Mouse (Mus musculus) monocyte, adult 2 months (primary cell): ENCODE results near the gene Cbfa2t2.

ENCODE experiments used
- DNase-seq, 2 experiments: peaks; one replicate each; pipeline ENCODE4 v3.0.0; 2022; ENCODE audit warnings: low spot score in 2 of 2, low read depth in 1 of 2

The Cbfa2t2 gene

GRCm38 (mm10) chr2:154425522-154425921 lies 10.8 kb upstream of the Cbfa2t2 start:
- no peak for DNase-seq

DNA sequence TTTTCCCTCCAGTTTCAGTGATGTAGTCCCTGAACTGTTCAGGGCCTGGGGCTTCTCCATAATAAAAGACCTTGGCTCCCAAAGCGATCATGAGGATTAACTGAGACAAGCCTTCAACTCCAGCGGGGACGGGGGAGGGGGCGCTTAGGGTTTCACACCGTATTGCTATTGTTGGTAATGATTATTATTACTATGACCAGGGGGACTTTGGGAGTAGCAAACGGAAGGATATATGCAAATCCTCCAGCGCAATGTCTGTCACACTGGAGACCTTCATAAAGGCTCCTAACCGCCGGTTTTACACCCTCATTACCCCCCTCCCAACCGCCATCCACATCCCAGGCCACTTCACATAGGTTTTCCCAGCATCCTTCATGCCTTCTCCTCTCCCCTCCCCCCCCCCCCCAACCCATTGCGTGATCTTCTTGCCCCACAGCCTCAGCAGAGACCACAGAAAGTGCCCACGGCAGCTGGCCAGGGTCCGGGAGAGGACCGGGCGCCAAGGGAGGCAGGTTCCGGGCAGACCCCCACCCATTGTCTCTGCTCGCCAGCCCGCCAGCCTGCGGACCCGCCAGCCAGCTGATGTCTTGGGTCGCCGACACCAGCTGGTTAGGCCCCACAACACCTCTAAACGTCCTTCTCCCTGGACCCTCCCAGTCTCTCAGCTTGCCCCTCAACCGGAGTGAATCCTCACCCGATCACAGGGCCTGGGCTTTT lies 9.9 kb upstream of the Cbfa2t2 start:
- no peak for DNase-seq

DNA sequence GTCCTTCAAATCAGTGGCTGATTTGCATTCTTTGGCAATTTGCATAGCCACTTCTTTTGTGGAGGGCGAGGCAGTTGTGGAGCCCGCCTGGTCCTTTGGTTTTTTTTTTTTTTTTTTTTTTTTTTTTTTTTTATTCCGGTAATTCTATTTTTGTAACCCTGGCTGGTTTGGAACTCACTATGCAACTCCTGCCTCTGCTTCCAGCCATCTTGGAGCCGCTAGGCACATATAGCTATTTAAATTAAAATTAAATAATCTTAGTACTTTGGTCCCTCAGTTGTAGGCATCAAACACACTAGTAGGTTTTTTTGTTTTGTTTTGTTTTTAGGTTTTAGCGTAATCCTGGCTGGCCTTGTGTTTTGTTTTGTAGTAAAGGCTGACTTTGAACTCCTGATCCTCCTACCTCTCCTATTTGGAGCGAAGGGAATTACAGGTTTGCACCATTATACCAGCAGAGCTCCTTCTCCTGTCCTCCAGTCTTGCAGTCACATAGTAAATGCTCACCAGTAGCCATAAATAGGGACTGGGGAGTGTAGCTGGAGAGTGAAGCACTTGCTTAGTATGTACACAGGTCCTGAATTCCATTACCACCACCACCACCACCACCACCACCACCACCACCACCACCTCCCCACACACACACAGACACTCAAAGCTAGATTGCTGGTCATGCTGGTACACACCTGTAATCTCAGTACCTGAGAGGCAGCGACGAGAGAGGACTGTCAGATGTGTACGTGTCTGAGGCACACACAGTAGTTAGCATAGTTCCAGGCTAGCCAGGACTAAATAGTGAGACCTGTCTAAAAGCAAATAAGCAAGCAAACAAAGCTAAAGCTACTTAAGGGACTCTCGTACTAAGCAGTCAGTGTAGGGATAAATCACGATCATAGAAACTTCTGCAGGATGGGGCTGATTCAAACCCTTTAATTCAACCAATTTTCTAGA lies 9.1 kb upstream of the Cbfa2t2 start:
- DNase-seq: no peak

- DNase-seq: no peak
Observed at GRCm38 (mm10) chr2:154427853-154428360, 8.4 kb upstream of the Cbfa2t2 start.

DNA sequence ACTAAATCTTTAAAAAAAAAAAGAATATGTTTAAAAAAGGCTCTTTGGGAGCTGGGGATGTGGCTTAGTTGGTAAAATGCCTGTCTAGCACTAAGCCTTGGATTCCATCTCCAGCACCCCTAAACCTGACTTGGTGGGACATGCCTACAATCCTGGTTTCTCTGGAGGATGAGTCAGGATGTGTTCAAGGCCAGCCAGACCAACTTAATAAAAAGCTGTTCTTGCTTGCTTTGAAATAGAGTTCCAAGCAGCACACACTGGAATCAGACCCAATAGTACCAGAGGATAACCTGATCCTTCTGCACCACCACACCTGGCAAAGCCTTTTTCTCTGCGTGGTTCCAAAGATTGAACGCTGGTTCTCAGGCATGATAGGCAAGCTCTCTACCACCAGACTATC lies 5.7 kb upstream of the Cbfa2t2 start:
- DNase-seq: no peak

GRCm38 (mm10) chr2:154432696-154433095 lies 3.6 kb upstream of the Cbfa2t2 start:
- no peak for DNase-seq

DNA sequence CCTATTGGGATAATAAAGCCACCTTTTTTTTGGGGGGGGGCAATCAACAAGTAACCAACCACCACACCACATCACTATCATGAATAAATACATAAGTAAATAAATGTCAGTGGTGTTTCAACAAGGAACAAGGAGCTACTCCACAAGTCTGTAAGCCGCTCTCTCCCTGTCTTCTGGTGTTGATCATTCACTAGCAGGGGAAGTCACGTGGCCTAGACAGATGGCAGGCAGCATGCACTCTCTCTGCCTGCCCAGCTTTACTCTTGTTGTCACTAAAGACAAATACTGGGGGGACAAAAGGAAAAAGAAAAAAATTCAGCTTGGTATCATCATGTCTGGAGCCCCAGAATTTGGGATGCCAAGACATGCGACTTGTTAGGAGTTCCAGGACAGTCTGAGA lies 2.9 kb upstream of the Cbfa2t2 start:
- no peak for DNase-seq

DNA sequence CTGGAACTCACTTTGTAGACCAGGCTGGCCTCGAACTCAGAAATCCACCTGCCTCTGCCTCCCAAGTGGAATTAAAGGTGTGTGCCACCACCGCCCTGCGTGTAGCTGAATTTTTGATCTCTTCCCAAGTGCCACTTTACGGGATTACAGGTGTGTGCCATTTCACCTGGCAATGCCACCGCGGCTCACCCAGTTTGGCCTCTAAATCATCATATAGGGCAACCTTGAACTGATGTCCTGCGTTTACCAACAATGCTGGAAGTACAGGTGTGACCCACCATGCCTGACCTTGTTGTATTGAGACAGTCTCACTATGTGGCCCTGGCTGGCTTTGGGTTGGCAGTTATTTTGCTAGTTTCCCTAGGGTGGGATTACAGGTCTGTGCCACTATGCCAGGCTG lies 1.6 kb upstream of the Cbfa2t2 start:
- DNase-seq: no peak

DNA sequence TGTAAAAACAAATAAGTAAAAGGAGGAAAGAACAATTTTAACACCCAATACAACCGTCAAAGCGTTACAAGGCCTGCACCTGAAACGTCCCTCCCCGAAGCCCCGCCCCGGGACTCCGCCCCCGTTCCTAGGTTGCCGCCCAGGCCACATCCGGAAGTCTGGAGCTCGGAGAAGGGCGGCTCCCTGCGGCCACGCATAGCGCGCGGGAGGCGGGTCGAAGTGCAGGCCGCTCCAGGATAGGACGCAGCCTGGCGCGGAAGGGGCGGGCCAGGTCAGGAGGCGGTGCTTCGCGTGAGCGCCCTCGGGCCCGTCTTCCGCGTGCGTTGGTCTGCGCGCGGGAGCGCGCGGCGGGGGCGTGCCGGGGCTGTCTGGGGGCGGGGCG lies 214 bp upstream of the Cbfa2t2 start:
- peak; percentile 96 to 97 for DNase-seq

DNA sequence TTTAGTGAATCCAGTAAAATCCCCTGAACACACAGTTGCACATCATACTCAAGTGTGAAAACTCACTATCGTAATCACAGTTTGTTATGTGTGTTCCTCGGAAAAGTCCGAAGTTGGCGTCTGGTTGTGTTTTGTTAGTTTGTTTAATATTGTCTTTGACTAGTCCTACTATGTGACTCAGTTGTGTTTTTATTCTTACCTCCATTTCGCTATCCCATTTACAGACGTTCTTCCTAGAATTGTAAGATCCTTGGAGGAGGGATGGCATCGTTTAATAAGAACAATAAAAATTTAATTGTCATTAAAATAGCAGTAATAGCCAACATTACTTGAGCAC lies 878 bp downstream of the Cbfa2t2 start:
- no peak for DNase-seq

GRCm38 (mm10) chr2:154440453-154440852 lies 4.2 kb downstream of the Cbfa2t2 start:
- no peak for DNase-seq

- DNase-seq: no peak
Observed at GRCm38 (mm10) chr2:154447821-154448220, 11.5 kb downstream of the Cbfa2t2 start.

- no peak for DNase-seq
Observed at GRCm38 (mm10) chr2:154448633-154449032, 12.4 kb downstream of the Cbfa2t2 start.

DNA sequence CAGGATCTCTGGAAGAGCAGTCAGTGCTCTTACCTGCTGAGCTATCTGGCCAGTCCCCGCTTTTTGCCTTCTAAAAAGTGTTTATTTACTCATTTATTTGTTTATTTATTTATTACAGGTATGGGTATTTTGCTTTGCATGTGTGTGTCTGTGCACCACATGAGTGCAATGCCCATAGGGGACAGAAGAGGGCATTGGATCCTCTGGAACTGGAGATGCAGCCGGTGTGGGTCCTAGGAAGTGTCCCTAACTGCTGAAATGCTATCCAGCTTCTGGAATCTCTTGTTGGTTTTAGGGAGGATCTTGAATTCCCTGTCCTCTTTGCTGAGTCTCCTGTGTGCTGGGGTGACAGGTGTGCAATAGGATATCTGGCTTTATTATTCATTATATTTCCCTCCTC lies 16.7 kb downstream of the Cbfa2t2 start:
- DNase-seq: no peak

GRCm38 (mm10) chr2:154454099-154454498 lies 17.8 kb downstream of the Cbfa2t2 start:
- DNase-seq: no peak

- DNase-seq: no peak
Observed at GRCm38 (mm10) chr2:154454605-154455004, 18.3 kb downstream of the Cbfa2t2 start.

- no peak for DNase-seq
Observed at GRCm38 (mm10) chr2:154455776-154456175, 19.5 kb downstream of the Cbfa2t2 start.

DNA sequence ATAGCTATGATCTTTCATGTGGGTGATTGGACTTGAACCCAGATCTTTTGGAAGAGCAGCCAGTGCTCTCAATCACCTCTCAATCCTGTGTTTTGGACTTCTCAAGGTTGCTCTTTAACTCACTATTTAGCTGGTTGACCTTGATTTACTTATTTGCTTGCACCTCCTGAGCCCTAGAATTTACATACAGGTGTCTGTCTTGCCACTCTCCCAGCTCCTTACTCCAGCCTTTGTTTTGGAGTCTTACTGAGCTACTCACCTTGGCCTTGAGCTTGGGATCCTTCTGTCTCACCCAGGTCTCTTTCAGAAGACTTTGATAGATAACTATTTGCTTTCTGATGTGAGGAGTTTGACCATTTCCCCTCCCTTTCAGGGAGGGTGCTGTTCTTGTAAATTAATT lies 20.3 kb downstream of the Cbfa2t2 start:
- DNase-seq: no peak

GRCm38 (mm10) chr2:154459262-154459661 lies 23.0 kb downstream of the Cbfa2t2 start:
- no peak for DNase-seq

- no peak for DNase-seq
Observed at GRCm38 (mm10) chr2:154459851-154460250, 23.6 kb downstream of the Cbfa2t2 start.

GRCm38 (mm10) chr2:154463621-154464198 lies 27.4 kb downstream of the Cbfa2t2 start:
- DNase-seq: no peak

DNA sequence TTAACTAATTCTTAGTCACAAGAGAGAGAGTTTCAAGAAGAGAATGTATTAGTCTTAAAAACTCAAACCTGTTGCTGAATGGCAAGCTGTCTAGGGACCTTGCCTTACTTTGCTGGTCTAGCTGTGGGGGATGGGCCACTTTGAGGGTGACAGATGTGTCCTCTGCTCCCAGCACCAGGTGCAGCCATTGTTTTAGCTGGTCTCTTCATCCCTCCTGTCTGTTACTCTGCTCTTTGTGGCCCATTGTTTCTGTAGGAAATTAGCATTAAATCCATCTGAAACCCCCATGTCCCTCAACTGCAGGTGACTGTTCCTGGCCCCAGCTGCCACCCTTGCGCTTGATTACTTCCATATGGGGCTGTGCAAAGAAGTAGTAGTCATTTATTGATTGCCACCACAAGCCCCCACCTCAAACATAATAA lies 29.6 kb downstream of the Cbfa2t2 start:
- no peak for DNase-seq
